In the genomic region with DNA sequence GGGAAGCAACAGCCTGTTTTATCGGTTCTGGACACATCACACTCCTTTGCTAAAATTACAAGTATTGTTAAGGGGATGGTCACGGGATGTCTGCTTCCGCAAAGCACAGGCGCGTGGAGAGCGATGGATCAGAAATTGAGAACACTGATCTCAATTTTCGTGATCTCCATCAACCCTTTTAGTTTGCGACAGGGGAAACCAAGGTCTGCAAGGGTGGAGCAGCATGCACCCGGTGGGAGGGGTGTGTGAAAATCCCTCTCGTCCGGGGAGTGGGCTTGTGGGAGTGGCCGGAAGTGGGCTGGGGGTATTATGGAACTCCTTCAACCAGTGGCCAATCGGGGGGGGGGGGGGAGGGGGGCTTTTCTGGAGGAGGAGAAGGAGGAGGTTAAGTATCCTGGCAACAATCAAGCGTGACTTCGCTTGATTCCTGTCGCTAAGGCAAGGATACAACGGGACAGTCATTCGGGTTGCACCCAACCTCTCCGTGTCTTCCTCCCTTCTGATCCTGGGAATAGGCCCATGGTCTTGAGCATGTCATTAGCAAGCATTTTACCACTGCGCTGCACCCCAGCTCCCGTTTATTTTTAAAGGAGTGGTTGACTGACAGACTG, we compare ENCODE assay signal across 8 mouse cellular contexts. TPM values are rescaled to one million over a fixed set of nuclear protein-coding genes. Genes with fewer than 3 reads are reported as not detected.
DNase-seq lines count a peak whose midpoint lies in the region; ATAC-seq lines count a peak whose summit lies in the region.

No protein-coding gene starts in this region.

- no peaks in the 10 kb centered on the region for H3K27me3 ChIP-seq in kidney, embryonic 15.5 days
- no peaks in the 10 kb centered on the region for H3K27me3 ChIP-seq in embryonic facial prominence, embryonic 13.5 days
- H3K27me3 ChIP-seq in hindbrain, embryonic 11.5 days (ENCODE audit: control insufficient read depth, insufficient read depth, low read length), result no peaks in the 10 kb centered on the region
- 0 out of 2 replicates have a peak, but pooled peaks cover 4% of the 10 kb centered on the region for H3K27me3 ChIP-seq in liver, embryonic 11.5 days (replicated peaks; ENCODE audit: control insufficient read depth, insufficient read depth, low read length)
- no peaks in the 10 kb centered on the region for H3K27me3 ChIP-seq in neural tube, embryonic 11.5 days (ENCODE audit: control insufficient read depth, insufficient read depth, low read length)

- H3K27ac ChIP-seq in kidney, embryonic 15.5 days, result peak overlapping the region; percentile 65
- H3K27ac ChIP-seq in embryonic facial prominence, embryonic 13.5 days, result peak overlapping the region; percentile 7; the same call in 1 of the 2 replicates
- peak overlapping the region; percentile 44; the same call in 1 of the 2 replicates for H3K27ac ChIP-seq in hindbrain, embryonic 11.5 days (ENCODE audit: low read depth, low read length)
- no peak overlapping the region for H3K27ac ChIP-seq in liver, embryonic 11.5 days (ENCODE audit: low read depth, low read length)
- H3K27ac ChIP-seq in neural tube, embryonic 11.5 days (ENCODE audit: low read depth, low read length), result no peak overlapping the region

- H3K4me3 ChIP-seq in kidney, embryonic 15.5 days (replicated peaks), result peak overlapping the region; percentile 72
- peak overlapping the region; percentile 66 for H3K4me3 ChIP-seq in embryonic facial prominence, embryonic 13.5 days
- H3K4me3 ChIP-seq in hindbrain, embryonic 11.5 days (ENCODE audit: low read depth, low read length), result peak overlapping the region; percentile 66
- peak overlapping the region; percentile 64 for H3K4me3 ChIP-seq in liver, embryonic 11.5 days (ENCODE audit: low read depth, low read length)
- peak overlapping the region; percentile 61 for H3K4me3 ChIP-seq in neural tube, embryonic 11.5 days (ENCODE audit: low read depth, low read length)

- H3K36me3 ChIP-seq in kidney, embryonic 15.5 days, result no peaks in the 10 kb centered on the region
- no peaks in the 10 kb centered on the region for H3K36me3 ChIP-seq in embryonic facial prominence, embryonic 13.5 days
- no peaks in the 10 kb centered on the region for H3K36me3 ChIP-seq in hindbrain, embryonic 11.5 days (ENCODE audit: control insufficient read depth, insufficient read depth, low read length)
- H3K36me3 ChIP-seq in liver, embryonic 11.5 days (ENCODE audit: control insufficient read depth, insufficient read depth, low read length), result no peaks in the 10 kb centered on the region
- no peaks in the 10 kb centered on the region for H3K36me3 ChIP-seq in neural tube, embryonic 11.5 days (ENCODE audit: control insufficient read depth, insufficient read depth, low read length)

- H3K4me2 ChIP-seq in kidney, embryonic 15.5 days, result peak overlapping the region; percentile 93
- H3K4me2 ChIP-seq in embryonic facial prominence, embryonic 13.5 days, result peak overlapping the region; percentile 84
- H3K4me2 ChIP-seq in hindbrain, embryonic 11.5 days (replicated peaks; ENCODE audit: low read depth, low read length), result peak overlapping the region; percentile 64
- peak overlapping the region; percentile 87 for H3K4me2 ChIP-seq in liver, embryonic 11.5 days
- peak overlapping the region; percentile 61 for H3K4me2 ChIP-seq in neural tube, embryonic 11.5 days (ENCODE audit: low read depth)

- 1% methylated on average over 21 of the region's 21 CpGs for WGBS in kidney, embryonic 15.5 days
- 3% methylated on average over 20 of the region's 21 CpGs for WGBS in embryonic facial prominence, embryonic 13.5 days
- WGBS in hindbrain, embryonic 11.5 days, result 2% methylated on average over 21 of the region's 21 CpGs
- 2% methylated on average over 21 of the region's 21 CpGs for WGBS in liver, embryonic 11.5 days
- 2% methylated on average over 21 of the region's 21 CpGs for WGBS in neural tube, embryonic 11.5 days

- peak overlapping the region; percentile 65 for H3K9ac ChIP-seq in kidney, embryonic 15.5 days
- H3K9ac ChIP-seq in embryonic facial prominence, embryonic 13.5 days, result peak overlapping the region; percentile 79
- H3K9ac ChIP-seq in hindbrain, embryonic 11.5 days (ENCODE audit: low read depth, low read length), result peak overlapping the region; percentile 77
- H3K9ac ChIP-seq in liver, embryonic 11.5 days (ENCODE audit: low read depth, low read length), result peak overlapping the region; percentile 57
- peak overlapping the region; percentile 71 for H3K9ac ChIP-seq in neural tube, embryonic 11.5 days (ENCODE audit: low read length)

- H3K9me3 ChIP-seq in kidney, embryonic 15.5 days (replicated peaks), result no peaks in the 10 kb centered on the region
- no peaks in the 10 kb centered on the region for H3K9me3 ChIP-seq in embryonic facial prominence, embryonic 13.5 days
- no peaks in the 10 kb centered on the region for H3K9me3 ChIP-seq in hindbrain, embryonic 11.5 days (ENCODE audit: control insufficient read depth, low read length)
- no peaks in the 10 kb centered on the region for H3K9me3 ChIP-seq in liver, embryonic 11.5 days (ENCODE audit: control insufficient read depth, low read length)
- no peaks in the 10 kb centered on the region for H3K9me3 ChIP-seq in neural tube, embryonic 11.5 days (ENCODE audit: control insufficient read depth, low read length)

- peaks cover 11% of the 10 kb centered on the region for H3K4me1 ChIP-seq in kidney, embryonic 15.5 days
- H3K4me1 ChIP-seq in embryonic facial prominence, embryonic 13.5 days, result peaks cover 7% of the 10 kb centered on the region
- H3K4me1 ChIP-seq in hindbrain, embryonic 11.5 days (replicated peaks; ENCODE audit: control insufficient read depth, insufficient read depth, low read length), result peaks cover 3% of the 10 kb centered on the region; the same call in 1 of the 2 replicates
- H3K4me1 ChIP-seq in liver, embryonic 11.5 days (replicated peaks; ENCODE audit: control insufficient read depth, insufficient read depth, low read length), result no peaks in the 10 kb centered on the region; the same call in 1 of the 2 replicates
- peaks cover 8% of the 10 kb centered on the region; the same call in 1 of the 2 replicates for H3K4me1 ChIP-seq in neural tube, embryonic 11.5 days (ENCODE audit: control insufficient read depth, insufficient read depth, low read length)

- peak; percentile 53 for ATAC-seq in kidney, embryonic 15.5 days (replicated peaks; ENCODE audit: low FRiP score)
- no peak for ATAC-seq in embryonic facial prominence, embryonic 13.5 days (ENCODE audit: insufficient number of reproducible peaks, insufficient read depth, low FRiP score, low TSS enrichment, low read depth)
- ATAC-seq in hindbrain, embryonic 11.5 days (ENCODE audit: low FRiP score), result peak; percentile 87
- ATAC-seq in liver, embryonic 11.5 days (replicated peaks; ENCODE audit: low FRiP score), result peak; percentile 57; the same call in 1 of the 2 replicates
- ATAC-seq in neural tube, embryonic 11.5 days (ENCODE audit: insufficient read depth, low FRiP score, low TSS enrichment), result peak; percentile 78

- no peak for DNase-seq in kidney, postnatal 25 days
- DNase-seq in ZHBTc4 (ENCODE audit: low read depth, low spot score), result peak; percentile 91
- peak; percentile 82 for DNase-seq in hindbrain, embryonic 11.5 days (ENCODE audit: low spot score)
- DNase-seq in liver, embryonic 11.5 days (ENCODE audit: low spot score), result no peak
- peak; percentile 80 for DNase-seq in neural tube, embryonic 11.5 days (ENCODE audit: low spot score)
- no peak for DNase-seq in ovary, postnatal 14 days (ENCODE audit: low spot score)

RNA-seq across cellular contexts. Expression of a gene that starts 0.7 kb away (rescaled TPM):
- 16.1 and 18.4 TPM in 2 replicates for polyA plus RNA-seq in kidney, embryonic 15.5 days (2015; fragmentation: Nextera tagmentation; extraction: Ambion mirVana)
- 13.0 and 14.2 TPM in 2 replicates for polyA plus RNA-seq in embryonic facial prominence, embryonic 13.5 days (2015; fragmentation: Nextera tagmentation; extraction: Ambion mirVana)
- 45.3 and 47.6 TPM in 2 replicates for polyA plus RNA-seq in hindbrain, embryonic 11.5 days (2014; fragmentation: Nextera tagmentation; extraction: Ambion mirVana)
- polyA plus RNA-seq in liver, embryonic 11.5 days (2014; fragmentation: Nextera tagmentation; extraction: Ambion mirVana), result 8.5 and 11.1 TPM in 2 replicates
- 33.2 and 40.0 TPM in 2 replicates for polyA plus RNA-seq in neural tube, embryonic 11.5 days (2014; fragmentation: Nextera tagmentation; extraction: Ambion mirVana)

RNA-seq across cellular contexts. Expression of a gene that starts 54.3 kb away (rescaled TPM):
- polyA plus RNA-seq in kidney, embryonic 15.5 days (2015; fragmentation: Nextera tagmentation; extraction: Ambion mirVana), result 476 and 547 TPM in 2 replicates
- polyA plus RNA-seq in embryonic facial prominence, embryonic 13.5 days (2015; fragmentation: Nextera tagmentation; extraction: Ambion mirVana), result 550 and 557 TPM in 2 replicates
- polyA plus RNA-seq in hindbrain, embryonic 11.5 days (2014; fragmentation: Nextera tagmentation; extraction: Ambion mirVana), result 660 and 672 TPM in 2 replicates
- 468 and 477 TPM in 2 replicates for polyA plus RNA-seq in liver, embryonic 11.5 days (2014; fragmentation: Nextera tagmentation; extraction: Ambion mirVana)
- 619 and 648 TPM in 2 replicates for polyA plus RNA-seq in neural tube, embryonic 11.5 days (2014; fragmentation: Nextera tagmentation; extraction: Ambion mirVana)

RNA-seq across cellular contexts. Expression of a gene that starts 54.7 kb away (rescaled TPM):
- polyA plus RNA-seq in kidney, embryonic 15.5 days (2015; fragmentation: Nextera tagmentation; extraction: Ambion mirVana), result 2,022 and 2,214 TPM in 2 replicates
- polyA plus RNA-seq in embryonic facial prominence, embryonic 13.5 days (2015; fragmentation: Nextera tagmentation; extraction: Ambion mirVana), result 2,111 and 2,317 TPM in 2 replicates
- polyA plus RNA-seq in hindbrain, embryonic 11.5 days (2014; fragmentation: Nextera tagmentation; extraction: Ambion mirVana), result 1,561 and 1,692 TPM in 2 replicates
- 1,403 and 1,404 TPM in 2 replicates for polyA plus RNA-seq in liver, embryonic 11.5 days (2014; fragmentation: Nextera tagmentation; extraction: Ambion mirVana)
- 1,446 and 1,608 TPM in 2 replicates for polyA plus RNA-seq in neural tube, embryonic 11.5 days (2014; fragmentation: Nextera tagmentation; extraction: Ambion mirVana)

Comparison
In these comparisons a context has a peak if more than half of its experiments do, and no peak if none do; other contexts are left out.
1. H3K27ac ChIP-seq: peak in kidney, embryonic 15.5 days (single experiment), embryonic facial prominence, embryonic 13.5 days (single experiment) and hindbrain, embryonic 11.5 days (single experiment); none in liver, embryonic 11.5 days (single experiment) and neural tube, embryonic 11.5 days (single experiment).
2. DNase-seq: peak in ZHBTc4 (single experiment), hindbrain, embryonic 11.5 days (single experiment) and neural tube, embryonic 11.5 days (single experiment); none in kidney, postnatal 25 days (0 of 2), liver, embryonic 11.5 days (single experiment) and ovary, postnatal 14 days (single experiment).
3. Peak in every context shown above with its lines, with median percentiles within 50 percentile points of each other: H3K4me2 ChIP-seq, H3K4me3 ChIP-seq and H3K9ac ChIP-seq.